Mouse (Mus musculus) embryo, embryonic 11 days (tissue): ENCODE data around the gene Pde2a.
A peak's percentile ranks its signal among the peaks of the same experiment; 100 is the strongest.
"Not testable (repeated sequence)": the region's sequence is repeated elsewhere in the genome, so short reads cannot be mapped to it uniquely, and the experiment has no call there.

Experiments
- DNase-seq: peaks from one replicate; pipeline ENCODE4 v3.0.0-alpha.2; 2015

The Pde2a gene

DNA sequence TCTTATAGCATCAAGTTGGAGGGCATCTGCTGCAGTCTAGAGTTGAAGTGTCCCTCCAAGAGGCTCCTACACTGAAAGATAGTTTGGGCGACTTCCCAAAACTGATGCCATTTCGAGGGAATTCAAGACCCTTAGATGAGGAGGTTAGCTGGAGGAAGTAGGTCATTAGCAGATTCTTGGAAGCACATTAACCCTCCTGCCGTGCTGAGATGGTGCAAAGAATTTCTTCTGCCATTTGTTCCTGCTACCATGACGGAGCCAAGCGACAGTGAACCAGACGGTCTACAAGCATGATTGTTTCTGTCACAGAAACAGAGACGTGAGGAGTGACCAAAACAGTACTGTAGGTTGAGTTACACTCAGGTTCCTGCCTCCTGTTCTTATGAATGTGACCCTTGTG, 105.0 kb downstream of the Pde2a start:
- no peak for DNase-seq

- no peak for DNase-seq
Measured at GRCm38 (mm10) chr7:101534428-101534827, 112.9 kb downstream of the Pde2a start.

DNA sequence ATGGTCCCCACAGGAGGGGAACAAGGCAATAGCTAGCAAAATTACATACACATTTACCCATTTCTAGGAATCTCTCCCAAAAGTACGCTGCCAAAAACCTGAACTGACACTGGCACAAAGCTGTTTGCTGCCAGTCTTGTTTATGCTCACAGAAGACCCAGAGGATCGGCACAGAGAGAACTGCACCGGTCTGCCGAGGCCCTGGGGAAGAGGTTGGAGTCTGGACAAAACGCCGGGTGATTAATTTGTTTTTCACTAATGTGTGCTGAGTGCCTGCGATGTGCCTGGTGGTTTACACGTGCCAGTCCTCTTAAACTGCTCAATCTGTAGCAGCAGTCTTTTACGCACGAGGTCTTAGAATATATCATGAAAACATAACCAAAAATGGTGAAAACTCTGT, 113.6 kb downstream of the Pde2a start:
- DNase-seq, result no peak

GRCm38 (mm10) chr7:101535517-101535916, 114.0 kb downstream of the Pde2a start:
- DNase-seq, result no peak

DNA sequence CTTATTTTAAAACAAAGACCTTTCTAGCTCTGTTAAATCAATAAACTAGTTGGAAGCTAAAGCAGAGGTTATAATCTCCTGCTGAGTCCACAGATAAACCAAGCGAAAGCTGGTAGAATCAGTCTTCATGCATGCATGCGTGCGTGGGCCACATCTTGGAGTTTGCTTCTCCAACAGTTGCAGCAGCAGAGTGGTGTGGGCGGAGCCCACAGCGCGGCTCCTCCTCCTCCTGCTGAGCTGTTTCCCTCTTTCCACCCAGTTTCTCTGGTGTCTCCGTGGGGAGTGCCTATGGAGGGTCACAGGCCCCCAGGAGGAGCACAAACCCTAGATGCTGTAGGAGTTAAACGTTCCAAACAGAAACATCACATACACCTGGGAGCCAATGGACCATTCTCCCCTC, 116.0 kb downstream of the Pde2a start:
- no peak for DNase-seq

DNA sequence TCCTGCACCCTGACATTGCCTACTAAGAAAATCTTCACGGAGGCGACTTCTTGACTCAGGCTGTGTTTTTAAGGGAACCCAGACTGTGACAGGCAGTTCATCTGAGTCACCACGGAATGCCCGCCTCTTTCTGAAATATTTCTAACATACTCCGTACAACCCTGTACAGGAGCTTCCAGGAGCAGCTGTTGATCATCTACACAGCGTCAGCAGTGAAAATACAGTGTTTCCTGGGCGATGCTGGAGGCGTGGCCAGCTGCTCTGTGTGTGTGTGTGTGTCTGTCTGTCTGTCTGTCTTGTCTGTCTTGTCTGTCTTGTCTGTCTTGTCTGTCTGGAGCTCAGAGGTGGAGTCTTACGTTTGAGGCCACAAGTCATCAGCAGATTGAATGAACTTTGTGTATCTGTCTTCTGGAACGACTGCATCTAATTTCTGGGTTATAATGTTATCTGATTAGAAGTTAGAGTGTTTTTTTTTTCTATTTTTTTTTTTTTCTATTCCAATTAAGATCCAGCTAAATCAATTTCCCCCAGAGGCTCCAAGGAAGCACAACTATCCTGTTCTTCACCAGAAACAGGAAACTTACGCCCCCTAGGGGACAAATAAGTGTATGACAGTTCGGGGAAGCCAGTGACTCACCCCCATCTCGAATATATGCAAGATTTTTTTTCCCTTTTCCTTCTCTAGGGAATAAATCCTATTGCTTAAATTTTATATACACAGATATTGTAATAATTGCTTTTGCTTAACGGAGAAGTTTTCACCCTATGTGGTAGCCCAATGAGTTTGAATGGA, 116.8 kb downstream of the Pde2a start:
- DNase-seq, result peak; percentile 60

DNA sequence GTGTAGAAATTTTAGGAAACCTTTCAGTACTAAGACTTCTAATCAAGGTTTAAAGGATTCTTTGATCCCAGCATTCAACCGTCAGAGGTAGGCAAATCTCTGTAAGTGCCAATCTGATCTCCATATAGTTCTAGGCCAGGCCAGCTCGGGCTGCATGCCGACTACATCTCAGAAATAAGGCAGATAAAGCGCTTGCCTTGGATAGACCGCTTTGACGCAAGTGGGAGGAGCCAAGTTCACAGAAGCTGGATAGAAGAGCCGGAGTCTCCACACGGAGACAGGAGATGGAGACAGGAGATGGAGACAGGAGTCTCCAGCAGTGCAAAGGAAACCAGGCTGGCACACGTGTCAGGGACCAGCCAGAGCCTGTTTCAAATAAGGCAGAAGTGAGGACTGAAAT, 118.3 kb downstream of the Pde2a start:
- no peak for DNase-seq

DNA sequence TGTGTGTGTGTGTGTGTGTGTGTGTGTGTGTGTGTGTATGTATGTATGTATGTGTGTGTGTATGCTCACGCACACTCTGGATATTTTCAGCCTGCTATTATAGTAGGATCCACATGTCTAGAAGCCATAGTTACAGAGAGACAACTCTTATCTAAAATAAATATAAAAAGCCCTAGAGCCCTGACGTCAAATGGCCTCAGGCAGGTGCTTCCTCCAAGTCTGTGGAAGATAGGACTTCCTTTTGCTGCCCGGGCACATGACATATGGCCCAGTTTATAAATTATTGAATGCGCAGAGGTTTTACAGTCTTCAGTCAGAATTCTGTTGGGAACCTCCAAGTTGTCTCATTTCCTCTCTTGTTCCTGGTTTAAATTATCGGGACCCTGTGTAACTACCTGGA, 119.2 kb downstream of the Pde2a start:
- no peak for DNase-seq

DNA sequence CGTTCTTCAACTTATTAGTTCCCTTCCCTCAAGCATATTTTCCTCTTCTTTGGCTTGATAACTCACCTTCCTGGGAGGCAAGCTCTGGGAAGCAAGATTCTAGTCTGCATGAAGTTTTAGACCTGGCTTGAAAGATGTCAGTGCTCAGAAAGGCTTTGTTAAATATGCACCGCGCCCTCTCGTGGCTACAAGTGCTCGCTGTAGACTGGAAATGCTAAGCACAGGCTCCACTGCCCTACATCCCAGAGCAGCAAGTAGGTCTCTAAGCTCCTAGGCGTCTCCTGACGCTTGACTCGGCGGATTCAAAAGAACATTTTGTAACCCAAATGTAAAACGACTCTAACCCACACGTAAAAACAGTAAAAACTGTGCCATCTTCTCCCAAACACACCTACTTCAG, 119.6 kb downstream of the Pde2a start:
- DNase-seq, result peak; percentile 90

DNA sequence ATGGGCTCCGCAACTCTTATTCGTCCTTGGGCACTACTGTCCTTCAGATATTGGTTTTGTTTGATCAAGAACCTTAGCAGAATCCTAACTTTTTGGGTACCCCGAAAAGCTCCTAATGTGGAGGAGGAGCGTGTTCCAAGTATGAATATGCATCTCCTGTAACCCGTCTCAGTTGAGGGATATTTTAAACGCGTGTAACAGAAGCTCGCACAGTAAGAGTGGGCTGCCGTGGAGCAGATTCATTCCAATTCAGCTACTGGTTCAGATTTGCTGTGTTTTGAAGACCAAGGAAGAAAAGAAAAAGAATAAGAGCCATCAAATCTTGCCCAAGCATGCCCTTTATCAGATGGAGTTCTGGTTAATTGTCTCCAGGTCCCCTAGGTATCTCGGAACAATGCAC, 120.2 kb downstream of the Pde2a start:
- no peak for DNase-seq

DNA sequence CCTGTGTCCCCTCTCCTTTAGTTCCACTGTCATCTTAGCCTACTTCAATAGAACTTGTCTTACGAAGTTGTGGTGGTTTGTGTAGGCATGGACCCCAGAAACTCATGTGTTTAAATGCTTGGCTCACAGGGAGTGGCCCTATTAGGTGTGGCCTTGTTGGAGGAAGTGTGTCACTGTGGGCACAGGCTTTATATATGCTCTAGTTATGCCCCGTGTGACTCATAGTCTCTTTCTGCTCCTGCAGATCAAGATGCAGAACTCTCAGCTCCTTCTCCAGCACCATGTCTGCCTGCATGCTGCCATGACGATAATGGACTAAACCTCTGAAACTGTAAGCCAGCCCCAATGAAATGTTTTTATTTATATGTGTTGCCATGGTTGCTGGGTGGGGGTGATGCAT, 126.2 kb downstream of the Pde2a start:
- no peak for DNase-seq

DNA sequence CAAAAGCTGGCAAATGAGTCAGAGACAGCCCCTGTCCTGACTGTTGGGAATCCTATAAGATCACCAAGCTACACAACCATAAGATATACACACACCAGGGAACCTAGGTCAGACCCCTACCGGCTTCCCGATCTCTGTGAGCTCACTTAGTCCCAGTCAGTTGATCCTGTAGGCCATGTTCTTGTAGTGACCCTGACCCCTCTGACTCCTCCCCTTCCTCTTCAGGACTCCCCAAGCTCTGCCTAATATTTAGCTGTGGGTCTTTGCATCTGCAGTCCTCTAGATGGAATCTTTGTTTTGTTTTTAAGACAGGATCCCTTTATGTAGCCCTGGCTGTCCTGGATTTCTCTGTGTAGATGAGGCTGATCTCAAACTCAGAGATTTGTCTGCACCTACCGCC, 127.8 kb downstream of the Pde2a start:
- no peak for DNase-seq

DNA sequence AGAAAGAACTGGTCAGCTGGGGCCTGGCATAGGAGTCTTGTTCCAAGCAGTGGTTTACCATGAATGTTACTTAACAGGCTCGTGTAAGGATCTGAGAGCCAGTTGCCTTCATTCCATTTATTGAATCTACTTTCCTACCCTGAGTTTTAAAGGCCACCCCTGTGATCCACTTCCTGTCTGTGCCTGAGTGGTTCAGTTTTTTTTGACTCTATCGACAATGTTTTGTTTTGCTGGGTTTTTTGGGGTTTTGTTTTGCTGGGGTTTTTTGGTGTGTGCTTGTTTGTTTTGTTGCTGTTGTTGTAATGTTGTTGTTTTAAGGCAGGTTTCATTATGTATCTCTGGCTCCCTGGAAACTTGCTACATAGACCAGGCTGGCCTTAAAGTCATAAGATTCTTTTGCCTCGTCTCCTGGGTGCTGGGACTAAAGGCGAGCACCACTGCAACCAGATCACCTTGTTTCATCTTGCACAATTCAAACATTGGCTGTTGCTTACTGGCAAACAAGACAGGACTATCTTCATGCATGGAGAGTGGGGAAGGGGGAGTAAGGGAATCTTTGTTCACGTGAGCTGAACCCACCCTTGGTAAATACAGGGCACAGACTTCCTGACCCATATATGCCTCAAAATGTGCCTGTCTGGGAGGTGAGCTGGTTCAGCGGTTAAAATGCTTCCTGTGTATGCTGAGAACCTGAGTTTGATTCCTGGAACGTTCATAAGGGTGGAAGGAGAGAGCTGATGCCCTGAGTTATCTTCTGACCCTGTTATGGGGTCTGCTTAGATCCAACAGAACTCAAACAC, 129.4 kb downstream of the Pde2a start:
- DNase-seq, result no peak

- no peak for DNase-seq
Measured at GRCm38 (mm10) chr7:101551530-101551929, 130.0 kb downstream of the Pde2a start.

DNA sequence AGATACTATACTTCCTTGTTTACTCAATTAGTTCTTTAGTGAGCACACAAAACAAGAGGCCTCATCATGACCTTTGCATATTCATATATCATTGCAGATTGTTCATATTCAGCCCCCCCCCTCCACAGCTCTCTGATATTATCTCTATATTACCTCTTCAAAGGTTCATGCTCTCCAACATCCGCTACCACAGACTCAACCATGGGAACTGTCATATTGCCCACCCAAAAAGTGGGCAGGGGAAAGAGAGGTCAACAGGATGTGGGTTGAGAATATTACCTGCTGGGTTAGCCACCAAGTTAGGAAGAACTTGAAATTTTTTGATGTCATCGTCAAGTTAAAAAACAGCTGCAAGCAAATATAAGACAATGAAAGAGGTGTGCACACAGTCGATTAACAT, 134.0 kb downstream of the Pde2a start:
- DNase-seq, result not testable (repeated sequence)

GRCm38 (mm10) chr7:101557391-101557790, 135.9 kb downstream of the Pde2a start:
- DNase-seq, result no peak

DNA sequence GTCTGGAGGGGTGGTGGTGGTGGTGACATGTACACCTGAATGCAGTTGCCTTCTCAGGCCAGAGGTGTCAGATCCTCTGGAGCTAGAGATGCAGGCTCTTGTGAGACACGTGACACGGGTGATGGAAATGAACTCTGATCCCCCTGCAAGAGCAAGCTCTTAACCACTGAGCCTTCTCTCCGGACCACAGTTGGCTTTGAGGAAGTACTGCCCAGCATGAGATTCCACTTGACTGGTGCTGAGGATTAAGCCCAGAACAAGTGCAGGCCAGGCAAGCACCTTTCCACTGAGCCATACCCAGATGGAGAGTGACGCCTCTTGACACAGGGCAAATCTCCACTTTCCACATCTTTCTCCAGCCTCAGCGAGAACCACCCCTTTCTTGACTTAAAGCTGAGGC, 137.9 kb downstream of the Pde2a start:
- not testable (repeated sequence) for DNase-seq
